Mouse (Mus musculus) frontal cortex, postnatal 25 days (tissue): ENCODE data around the gene 4930435E12Rik.
"Not testable (repeated sequence)": the region's sequence is repeated elsewhere in the genome, so short reads cannot be mapped to it uniquely, and the experiment has no call there.

Source experiments
- DNase-seq, 2 experiments: peaks; one replicate each; pipeline ENCODE4 v3.0.0; 2022; ENCODE audit warnings: low spot score in 2 of 2

4930435E12Rik gene

DNA sequence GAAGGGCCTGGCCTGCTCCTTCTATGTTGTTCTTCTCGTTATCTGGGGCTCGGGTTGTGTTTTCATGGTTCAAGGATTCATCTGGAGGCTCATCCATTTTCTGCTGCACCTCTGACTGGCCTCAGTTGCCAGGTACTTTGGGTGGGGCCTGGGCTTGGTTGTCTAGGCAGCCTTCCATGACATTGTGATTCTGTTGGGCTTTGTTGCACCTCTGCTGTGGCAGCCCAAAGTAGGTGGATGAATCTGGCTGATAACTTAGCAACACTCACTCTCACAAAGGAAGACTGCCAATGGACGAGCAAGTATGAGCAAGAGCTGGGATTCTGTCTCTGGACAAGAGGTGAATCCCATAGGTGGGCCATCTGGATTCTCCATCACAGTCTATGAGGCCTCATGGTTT is at the start of gene 4930435E12Rik:
TSS of gene 4930435E12Rik (minus strand) at position 101 of the 400 bp plus-strand sequence.
- no peak for DNase-seq

DNA sequence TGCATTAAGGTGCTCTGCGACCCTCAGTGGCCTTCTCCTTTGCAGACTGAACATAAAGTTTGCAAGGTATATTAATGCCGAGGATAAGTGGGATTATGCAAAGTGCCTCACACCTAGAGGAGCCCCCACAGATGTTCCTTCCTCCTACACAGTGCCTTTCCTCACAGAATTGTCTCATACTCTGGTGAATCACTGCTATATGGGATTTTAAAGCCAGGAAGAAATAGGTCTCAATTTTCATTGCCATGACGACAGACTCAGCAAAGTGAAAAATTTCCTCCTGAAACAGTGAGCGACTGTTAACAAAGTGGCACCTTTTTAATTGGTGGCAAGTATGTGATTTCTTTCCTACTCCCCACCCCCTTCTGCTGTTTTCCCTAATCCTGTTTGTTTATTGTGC is 45.9 kb upstream of the 4930435E12Rik start:
- DNase-seq: peak in 1 of 2 experiments; percentile 14

DNA sequence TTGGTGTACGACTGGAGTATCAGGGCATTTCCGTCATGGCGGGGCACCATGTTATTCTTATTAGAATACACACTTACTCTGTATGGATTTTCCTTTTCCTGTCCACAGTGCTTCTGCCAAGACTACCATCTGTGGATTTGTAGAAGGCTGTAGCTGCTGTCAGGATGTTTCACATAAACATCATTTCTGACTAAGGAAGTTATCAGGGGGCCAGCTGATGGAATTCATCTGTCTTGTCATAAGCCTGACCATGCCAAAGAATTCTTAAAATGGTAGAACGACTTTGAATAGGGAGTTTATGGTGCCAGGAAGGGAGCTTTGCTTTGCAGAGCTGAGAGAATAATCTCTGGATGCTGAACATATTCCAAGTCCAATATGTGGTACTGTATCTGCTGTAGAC is 44.7 kb upstream of the 4930435E12Rik start:
- DNase-seq: no peak

DNA sequence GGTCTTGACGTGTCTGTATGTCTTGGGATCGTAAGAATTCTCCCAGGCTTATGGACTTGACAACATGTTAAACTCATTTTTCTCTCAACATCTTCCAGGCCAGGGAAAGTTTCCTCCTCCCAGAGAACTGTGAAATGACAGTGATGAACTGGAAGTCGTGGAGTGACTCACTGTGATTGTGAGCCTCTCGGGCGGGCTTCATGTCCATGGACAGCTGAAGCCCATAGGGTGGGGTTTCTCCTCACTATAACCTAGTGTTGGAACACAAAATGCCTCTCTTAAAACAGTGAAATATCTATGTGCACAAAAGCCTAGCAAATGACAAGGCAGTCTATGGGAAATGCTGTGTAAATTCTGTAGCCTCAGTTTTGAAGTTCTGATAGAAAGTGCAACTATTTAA is 35.8 kb upstream of the 4930435E12Rik start:
- no peak for DNase-seq

DNA sequence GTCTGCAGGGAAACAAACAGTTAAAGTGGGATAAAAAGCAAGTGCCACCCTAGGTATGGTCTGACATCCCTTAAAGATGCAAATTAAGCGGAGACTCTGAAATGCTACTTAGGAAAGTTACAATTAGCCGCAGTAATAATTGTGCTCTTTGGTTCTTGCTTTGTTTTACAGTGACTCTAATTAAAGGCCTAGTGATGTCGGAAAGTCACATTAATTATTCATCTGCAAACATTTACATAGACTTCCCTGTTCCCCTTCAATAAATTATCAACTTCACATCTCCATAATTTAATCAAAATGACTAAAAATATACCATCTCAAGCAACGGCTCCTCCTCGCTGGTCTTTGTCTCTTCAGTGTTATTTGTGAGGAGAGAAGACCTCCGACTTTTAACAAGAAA is 32.0 kb upstream of the 4930435E12Rik start:
- DNase-seq: no peak

DNA sequence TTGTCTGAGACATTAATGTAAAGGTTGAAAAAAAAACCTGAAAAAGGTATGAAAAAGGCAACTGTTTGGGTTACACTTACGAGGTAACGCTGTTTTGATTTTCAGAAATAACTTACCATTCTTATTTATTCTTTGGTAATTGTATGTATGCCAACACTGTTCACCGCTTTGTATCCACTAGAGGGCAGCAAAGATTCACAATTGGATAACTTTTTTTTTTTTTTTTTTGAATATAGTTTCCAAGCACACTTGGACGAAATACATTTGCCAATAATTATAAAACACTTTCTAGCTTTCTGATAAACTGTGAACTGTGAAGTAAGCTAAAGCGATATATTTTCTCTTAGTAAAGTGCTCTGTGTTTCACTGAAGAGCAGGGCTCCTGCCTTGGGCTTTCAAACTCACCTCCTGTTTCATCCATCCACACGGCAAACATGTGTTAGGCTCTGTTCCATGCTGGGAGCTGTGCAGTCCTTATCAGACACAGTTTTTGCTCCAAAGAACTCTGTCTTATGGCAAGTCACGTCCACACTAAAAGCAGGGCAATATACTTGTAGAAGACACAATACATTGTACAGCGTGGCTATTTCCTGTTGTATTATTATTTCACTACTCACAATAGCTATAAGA is 29.7 kb upstream of the 4930435E12Rik start:
- no peak for DNase-seq

DNA sequence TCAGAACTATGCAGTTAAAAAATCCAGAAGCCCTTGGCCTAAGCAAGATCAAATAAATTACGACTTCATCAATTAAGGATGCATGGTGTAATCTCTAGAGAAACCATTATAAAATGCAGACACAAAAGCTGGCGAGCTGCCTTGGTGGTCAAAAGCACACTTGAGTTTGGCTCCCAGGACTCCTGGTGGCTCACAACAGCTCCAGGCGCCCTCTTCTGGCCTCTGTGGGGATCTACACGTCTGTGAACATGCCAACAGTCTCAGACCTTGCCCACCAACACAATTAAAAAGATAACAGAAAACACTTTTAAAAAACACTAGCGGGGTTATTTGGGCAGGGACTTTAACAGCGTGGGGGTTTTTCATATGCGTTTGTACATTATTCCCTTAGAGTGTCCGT is 16.0 kb downstream of the 4930435E12Rik start:
- DNase-seq: peak; percentile 23 to 46

DNA sequence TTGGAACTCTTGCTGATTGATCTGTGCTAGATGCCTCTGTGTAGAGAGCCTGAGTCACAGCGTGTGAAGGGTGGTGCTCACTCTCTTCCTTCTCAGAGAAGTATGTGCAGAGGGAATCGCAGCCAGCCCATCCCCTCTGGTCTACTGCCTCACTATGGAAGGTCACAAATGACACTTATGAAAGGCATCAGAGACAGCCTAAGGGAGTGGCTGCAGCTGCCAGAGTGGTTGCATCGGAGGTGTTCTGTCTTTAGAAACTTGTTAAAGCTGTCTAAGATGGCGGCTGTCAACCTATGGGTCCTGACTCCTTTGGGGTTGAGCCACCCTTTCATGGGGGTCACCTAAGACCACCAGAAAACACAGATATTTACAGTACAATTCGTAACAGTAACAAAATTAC is 18.4 kb downstream of the 4930435E12Rik start:
- no peak for DNase-seq

DNA sequence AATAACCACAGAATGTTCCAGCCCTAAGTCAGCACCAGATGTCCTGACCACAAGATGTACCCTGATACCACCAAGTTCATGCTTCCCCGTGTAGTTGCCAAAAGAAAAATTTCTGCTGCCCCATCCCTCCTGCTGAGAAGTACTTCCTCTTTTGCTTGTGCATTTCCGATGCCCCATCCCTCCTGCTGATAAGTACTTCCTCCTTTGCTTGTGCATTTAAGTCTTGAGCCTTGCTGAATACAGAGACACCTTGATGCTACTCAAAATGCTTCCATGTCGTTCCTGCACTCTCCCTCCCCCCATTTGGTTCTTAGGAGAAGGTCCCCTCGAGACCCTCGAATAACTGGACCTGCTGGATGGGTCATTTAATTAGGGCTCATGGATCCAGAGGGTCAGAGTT is 20.8 kb downstream of the 4930435E12Rik start:
- DNase-seq: not testable (repeated sequence)

DNA sequence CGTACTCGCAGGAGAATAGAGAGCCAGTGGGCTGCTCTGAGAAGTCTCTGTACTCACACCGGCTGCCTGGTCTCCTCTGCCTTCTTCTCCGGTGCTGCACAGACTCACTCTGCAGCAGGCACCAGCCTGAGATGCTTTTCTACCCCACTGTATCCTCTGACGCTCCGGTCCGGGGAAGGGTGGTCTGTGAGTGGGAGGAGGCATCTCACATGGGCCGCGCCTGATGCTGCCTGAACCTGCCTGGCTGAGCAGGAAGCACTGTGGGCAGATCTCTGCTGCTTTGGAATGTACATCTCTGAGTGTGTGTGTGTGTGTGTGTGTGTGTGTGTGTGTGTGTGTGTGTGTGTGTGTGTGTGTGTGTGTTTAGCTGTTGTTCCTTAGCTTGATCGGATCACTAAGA is 28.5 kb downstream of the 4930435E12Rik start, which contains the start of gene Upk1b:
TSS of gene Upk1b (minus strand) at position 238 of the 400 bp plus-strand sequence.
- no peak for DNase-seq

DNA sequence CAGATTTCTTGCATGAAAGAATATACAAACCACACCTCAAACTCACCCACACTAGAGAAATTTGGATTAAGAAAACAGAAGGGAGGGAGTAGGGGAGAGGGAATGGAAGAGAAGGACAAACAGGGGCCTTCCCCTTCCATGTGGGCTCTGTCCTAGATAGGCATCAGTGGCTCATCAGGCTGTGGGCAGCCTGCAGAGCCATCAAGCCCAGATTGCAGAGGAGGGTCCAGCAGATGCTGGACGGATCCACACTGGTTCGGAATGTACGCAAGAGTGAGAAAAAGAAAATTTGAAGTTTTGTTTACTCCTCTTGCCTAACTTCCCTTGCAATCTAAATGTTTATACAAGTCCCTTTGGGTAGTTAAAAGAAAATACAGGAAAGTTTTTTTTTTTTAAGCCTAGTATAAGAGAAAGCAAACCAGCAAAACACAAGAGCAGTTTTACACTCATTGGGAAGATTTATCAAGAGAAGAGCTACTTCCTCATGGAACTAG is 29.5 kb downstream of the 4930435E12Rik start:
- no peak for DNase-seq

DNA sequence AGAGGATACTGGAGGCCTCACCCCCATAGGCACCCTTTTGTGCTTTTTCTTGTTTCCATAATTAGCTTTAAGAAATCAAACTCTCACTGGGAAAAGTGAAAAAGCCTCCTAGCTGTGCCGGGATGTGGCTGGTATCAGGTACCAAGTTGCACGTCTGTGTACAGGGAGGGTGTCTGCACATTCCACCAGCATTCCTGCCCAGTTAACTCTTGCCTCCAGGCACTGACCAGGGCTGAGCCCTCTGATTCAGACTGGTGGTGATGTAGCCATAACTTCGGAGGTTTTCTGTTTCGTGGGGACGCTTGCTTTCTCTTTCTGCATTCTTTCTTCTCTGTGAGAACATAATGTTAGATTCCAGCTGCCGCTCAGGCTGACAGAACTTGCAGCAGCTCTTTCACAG is 35.4 kb downstream of the 4930435E12Rik start:
- DNase-seq: no peak

DNA sequence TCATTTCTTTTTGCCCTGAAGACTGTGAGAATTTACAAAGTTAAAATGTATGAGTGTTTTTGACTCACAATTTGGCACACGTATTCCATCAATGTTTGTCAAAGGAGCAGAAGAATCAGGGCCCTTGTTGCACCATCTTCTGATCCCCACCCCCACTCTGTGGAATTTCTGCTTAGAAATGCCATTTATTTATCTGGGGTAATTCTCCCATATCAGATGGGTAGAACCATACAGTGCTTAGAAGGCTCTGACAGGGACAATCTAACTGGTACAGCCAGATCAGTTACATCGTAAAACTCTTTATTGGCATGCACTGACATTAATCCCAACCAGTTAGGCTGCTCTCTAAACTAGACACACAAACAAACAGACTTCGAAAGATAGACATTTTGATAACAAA is 38.6 kb downstream of the 4930435E12Rik start:
- no peak for DNase-seq

DNA sequence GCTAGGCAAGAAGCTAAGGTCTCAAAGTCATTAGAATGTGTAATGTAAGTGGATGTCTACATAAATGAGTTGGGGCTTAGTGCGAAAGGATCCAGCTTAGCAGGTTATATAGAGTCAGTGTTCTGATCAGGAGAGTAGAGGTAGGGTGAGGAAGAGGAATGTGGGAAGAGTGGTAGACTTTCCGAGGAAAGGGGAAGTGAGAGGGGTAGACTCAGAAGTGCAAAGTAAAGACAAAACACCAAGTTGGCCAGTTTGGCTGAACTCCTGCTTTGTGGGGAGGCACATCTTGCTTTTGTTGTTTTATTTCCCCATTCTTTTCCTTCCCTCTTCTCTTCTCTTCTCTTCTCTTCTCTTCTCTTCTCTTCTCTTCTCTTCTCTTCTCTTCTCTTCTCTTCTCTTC is 39.5 kb downstream of the 4930435E12Rik start:
- no peak for DNase-seq

DNA sequence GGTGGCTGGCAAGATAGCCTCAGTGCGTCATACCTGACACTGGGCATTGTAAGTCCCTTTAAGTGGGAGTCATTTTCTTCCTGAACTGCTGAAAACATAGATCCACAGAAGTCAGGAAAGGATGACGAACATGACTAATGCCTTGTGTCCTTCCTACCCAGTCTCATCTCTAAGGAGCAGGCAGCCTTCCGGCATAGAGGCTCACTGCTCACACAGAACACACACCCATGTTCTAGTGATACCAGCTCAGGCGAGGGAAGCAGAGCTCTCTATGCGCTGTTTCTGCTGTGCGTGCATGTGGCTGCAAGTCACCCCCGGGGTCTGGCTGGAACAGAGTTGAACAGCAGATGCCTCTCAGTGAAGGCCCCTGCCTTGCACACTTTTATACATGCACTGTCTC is 43.2 kb downstream of the 4930435E12Rik start:
- DNase-seq: no peak

DNA sequence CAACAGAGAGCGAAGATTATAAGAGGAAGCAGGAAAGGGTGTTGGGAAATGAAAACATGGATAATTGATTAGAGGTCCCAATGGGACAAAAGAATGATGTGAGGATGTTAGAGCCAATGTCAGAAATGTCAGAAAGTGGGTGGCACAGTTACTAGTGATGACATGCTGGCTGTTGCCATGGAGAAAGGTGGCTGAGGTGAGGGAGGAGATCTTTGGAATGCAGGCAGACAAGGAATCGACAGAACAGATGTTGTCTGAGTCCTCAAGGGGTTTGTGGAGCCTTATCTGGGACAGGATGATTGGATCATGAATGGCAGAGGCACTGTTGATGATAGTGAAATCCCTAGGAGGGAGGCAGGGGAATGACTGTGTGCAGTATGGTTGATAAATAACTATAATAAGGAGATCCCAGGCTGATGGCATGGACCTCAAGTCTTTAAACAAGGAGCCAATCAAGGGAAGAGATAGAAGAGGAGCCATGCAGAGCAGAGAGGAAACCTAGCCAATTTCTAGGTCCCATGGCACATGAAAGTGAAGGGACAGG is 46.0 kb downstream of the 4930435E12Rik start:
- no peak for DNase-seq

DNA sequence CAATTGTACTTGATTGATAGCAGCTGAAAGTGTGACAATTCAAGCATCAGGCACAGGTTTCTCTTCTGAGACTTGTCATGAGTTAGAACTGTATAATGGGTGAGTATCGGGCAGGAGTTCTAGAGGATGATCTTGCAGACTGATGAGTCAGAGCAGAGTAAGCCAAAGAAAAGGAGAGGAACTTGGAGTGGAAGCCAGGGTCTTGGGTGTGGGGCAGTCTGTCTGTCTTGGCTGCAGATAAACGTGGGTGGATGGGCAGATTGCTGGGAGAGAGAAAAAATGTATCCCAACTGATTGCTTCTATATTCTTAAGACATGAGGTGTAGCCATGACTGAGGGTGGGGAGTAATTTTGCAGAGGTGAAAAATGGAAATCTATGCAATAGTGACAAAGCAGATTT is 46.6 kb downstream of the 4930435E12Rik start:
- no peak for DNase-seq

DNA sequence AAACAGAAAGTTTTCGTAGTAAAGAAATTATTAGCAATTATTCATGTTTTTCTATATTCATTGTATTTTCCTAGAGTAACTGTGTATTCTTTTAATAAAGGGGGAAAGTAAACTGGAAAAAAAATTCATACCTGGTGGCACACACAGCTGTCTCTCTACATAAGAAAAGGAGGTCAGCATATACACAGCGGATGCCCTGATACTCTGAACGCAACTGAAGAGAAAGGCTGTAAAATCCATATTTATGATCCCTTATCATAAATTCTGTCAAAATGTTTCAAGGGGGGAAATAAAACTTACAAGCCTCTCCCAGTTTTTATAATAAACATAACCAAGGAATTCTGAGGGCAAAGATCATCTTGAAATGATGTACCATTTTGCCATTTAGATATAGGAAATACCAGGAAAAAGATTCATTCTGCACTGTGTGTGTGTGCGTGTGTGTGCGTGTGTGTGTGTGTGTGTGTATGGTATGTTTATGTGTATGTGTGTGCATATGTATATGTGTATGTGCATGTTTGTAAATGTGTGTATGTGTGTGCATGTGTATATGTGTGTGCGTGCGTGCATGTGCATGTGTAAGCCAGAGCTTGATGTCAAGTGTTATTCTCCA is 47.5 kb downstream of the 4930435E12Rik start:
- no peak for DNase-seq

DNA sequence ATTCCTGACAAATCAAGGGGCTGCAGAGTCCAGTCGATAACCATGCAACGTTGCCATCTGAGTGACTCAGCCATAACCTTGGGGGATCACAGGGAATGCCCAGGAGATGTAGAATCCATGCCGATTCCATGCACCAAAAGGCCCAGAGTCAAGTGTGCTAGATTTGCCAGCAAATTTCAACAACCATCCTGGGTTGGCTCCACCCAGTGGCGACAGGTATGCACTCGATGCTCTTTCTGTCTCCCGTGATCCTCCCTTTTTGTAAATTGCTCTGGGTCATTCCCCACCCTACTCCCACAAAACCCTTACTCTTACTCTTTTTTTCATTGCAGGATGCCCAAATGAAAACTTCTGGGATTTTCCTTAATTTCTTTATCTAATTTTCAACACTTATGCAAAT is 52.2 kb downstream of the 4930435E12Rik start:
- no peak for DNase-seq

DNA sequence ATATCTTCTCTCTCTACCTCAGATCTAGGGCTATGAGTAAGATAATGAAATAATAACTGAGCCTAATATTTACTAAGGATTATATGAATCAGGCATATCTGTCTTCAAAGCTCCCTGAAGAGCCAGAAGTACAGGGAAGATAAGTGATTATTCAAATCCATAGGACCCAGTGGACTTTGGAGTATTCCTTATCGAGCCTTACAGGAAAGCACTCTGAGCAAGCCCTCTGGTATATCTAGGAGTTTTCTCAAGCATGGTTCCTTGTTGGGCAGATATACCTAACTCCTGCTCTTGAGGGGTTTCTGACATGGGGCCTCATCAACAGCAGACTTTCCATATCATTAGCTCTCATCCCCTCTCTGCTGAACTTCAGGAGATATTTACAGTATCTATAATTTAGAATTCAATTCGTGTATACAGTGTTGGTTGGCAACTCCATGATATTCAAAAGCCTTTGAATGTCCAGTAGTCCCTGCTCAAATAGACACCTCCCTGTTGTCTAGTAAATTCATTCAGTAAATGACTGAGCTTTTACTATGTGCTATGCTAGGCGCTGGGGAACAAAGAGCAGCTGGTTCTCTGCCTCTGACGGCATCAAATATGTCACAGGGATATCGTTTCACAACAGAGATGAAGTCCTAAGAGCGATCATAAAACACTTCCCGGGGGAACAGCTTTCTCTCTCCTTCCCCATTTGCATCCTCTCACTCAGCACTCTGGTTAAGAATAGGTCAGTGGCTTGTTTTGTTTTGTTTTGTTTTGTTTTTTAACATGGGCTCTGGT is 53.4 kb downstream of the 4930435E12Rik start:
- no peak for DNase-seq

DNA sequence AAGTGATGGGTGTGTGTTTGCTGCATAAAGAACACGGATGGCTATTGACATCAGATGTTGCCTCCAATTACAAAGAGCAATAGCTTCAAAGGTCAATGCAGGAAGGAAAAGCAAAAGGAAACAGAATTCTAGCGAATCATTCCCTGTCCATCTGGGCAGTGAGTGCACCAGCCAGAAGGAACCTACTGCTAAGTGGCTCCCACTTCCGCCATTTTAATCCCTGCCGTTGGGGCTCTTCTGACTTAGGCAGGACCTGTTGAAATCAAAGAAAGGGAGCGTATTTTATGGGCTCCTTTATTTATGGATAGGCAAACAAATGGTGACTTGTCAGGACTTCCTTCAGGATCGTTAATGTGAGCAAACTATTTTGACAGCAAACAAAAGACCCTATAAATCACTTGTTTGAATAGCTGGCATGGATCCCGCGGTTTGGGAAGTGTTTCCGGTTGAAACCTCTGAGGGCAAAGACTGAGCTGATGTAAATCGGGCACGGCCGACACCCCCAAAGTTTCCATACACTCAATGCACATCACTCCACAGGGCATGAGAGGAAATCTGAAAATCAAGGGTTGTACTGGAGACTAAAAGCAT is 55.5 kb downstream of the 4930435E12Rik start:
- no peak for DNase-seq

DNA sequence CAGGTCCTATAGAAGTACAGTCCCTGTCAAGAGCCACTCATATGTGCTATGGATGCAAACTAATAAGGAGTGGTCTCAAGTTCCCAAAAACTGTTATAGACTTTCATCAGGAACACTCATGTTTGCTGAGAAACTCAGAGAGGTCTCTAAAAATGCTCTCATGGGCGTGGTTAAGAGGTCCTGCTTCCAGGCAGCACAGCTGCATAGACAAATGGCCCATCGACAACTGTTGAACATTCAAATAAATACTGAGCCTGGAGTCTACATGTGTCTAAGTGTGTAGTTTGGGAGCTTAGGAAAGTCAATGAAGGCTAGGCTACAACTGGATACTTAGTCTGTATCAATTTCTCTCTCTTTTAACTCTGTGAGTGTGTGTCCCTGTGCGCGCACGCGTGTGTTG is 57.4 kb downstream of the 4930435E12Rik start:
- no peak for DNase-seq
